Mouse (Mus musculus) thymus, postnatal 0 days (tissue): Measurements from ENCODE around the gene Kcnma1. TPM values are rescaled to one million over a fixed set of nuclear protein-coding genes. Genes with fewer than 3 reads are reported as not detected.

Experiments used
- DNase-seq: peaks from one replicate; pipeline ENCODE4 v3.0.0-alpha.2; 2015; ENCODE audit warnings: low spot score
- polyA plus RNA-seq: library from polyadenylated mRNA; unstranded; fragments of >200 nt; fragmentation: Nextera tagmentation; extraction: Ambion mirVana; gene quantifications from 2 replicates; pipeline ENCODE4 v1.2.1, GENCODE M21; 2015

The Kcnma1 gene
- polyA plus RNA-seq, 1 experiment from 2014 or later, result 2.4 TPM

- DNase-seq, result no peak
Observed at GRCm38 (mm10) chr14:23874545-23874944, 139.7 kb downstream of the Kcnma1 start.

- no peak for DNase-seq
Observed at GRCm38 (mm10) chr14:23857034-23857433, 157.3 kb downstream of the Kcnma1 start.

- no peak for DNase-seq
Observed at GRCm38 (mm10) chr14:23854946-23855345, 159.3 kb downstream of the Kcnma1 start.

GRCm38 (mm10) chr14:23848529-23849141 lies 165.7 kb downstream of the Kcnma1 start:
- no peak for DNase-seq

- no peak for DNase-seq
Observed at GRCm38 (mm10) chr14:23846706-23847105, 167.6 kb downstream of the Kcnma1 start.

GRCm38 (mm10) chr14:23842025-23842424 lies 172.3 kb downstream of the Kcnma1 start:
- DNase-seq, result no peak

- DNase-seq, result no peak
Observed at GRCm38 (mm10) chr14:23839613-23840012, 174.7 kb downstream of the Kcnma1 start.

GRCm38 (mm10) chr14:23835387-23836111 lies 178.7 kb downstream of the Kcnma1 start:
- no peak for DNase-seq

- no peak for DNase-seq
Observed at GRCm38 (mm10) chr14:23831284-23831683, 183.0 kb downstream of the Kcnma1 start.

- DNase-seq, result no peak
Observed at GRCm38 (mm10) chr14:23830316-23830715, 184.0 kb downstream of the Kcnma1 start.

- no peak for DNase-seq
Observed at GRCm38 (mm10) chr14:23828711-23829320, 185.5 kb downstream of the Kcnma1 start.

- no peak for DNase-seq
Observed at GRCm38 (mm10) chr14:23824937-23825336, 189.4 kb downstream of the Kcnma1 start.

GRCm38 (mm10) chr14:23824267-23824666 lies 190.0 kb downstream of the Kcnma1 start:
- DNase-seq, result no peak

- DNase-seq, result no peak
Observed at GRCm38 (mm10) chr14:23817585-23817984, 196.7 kb downstream of the Kcnma1 start.

GRCm38 (mm10) chr14:23810081-23810480 lies 204.2 kb downstream of the Kcnma1 start:
- no peak for DNase-seq

GRCm38 (mm10) chr14:23809124-23809523 lies 205.2 kb downstream of the Kcnma1 start:
- no peak for DNase-seq

- no peak for DNase-seq
Observed at GRCm38 (mm10) chr14:23806378-23806777, 207.9 kb downstream of the Kcnma1 start.

- DNase-seq, result no peak
Observed at GRCm38 (mm10) chr14:23796878-23797277, 217.4 kb downstream of the Kcnma1 start.

- DNase-seq, result no peak
Observed at GRCm38 (mm10) chr14:23792674-23793073, 221.6 kb downstream of the Kcnma1 start.

- no peak for DNase-seq
Observed at GRCm38 (mm10) chr14:23792076-23792475, 222.2 kb downstream of the Kcnma1 start.

GRCm38 (mm10) chr14:23791261-23791691 lies 223.0 kb downstream of the Kcnma1 start:
- DNase-seq, result peak; percentile 17

- DNase-seq, result no peak
Observed at GRCm38 (mm10) chr14:23786687-23787073, 227.6 kb downstream of the Kcnma1 start.
